Mouse (Mus musculus) intestine, embryonic 16.5 days (tissue): Measurements from ENCODE around the gene Adora2b. TPM values are rescaled to one million over a fixed set of nuclear protein-coding genes. Genes with fewer than 3 reads are reported as not detected.

Experiments
- ATAC-seq: fragments of 200-750 bp; cut with Nextera tagmentation; 2 replicates; pipeline ENCODE4 v1.8.0; 2017; ENCODE audit warnings: moderate TSS enrichment, moderate library complexity
- H3K27ac ChIP-seq: fragments of 300-500 bp; sonication (generic); 2 replicates; pipeline ENCODE4 v1.5.1; 2014; ENCODE audit warnings: mild to moderate bottlenecking, low read length
- H3K27me3 ChIP-seq: fragments of 300-500 bp; sonication (generic); replicated peaks from 2 replicates; pipeline ENCODE4 v1.6.1; 2014; ENCODE audit warnings: low read length, control low read depth, mixed read lengths; ENCODE audit not compliant: control insufficient read depth, insufficient read depth
- H3K36me3 ChIP-seq: fragments of 300-500 bp; sonication (generic); 2 replicates; pipeline ENCODE4 v1.6.1; 2014; ENCODE audit warnings: low read length, control low read depth; ENCODE audit not compliant: control insufficient read depth, insufficient read depth
- H3K4me1 ChIP-seq: fragments of 300-500 bp; sonication (generic); 2 replicates; pipeline ENCODE4 v1.6.1; 2014; ENCODE audit warnings: low read length, control low read depth, mixed read lengths; ENCODE audit not compliant: control insufficient read depth, insufficient read depth
- H3K4me2 ChIP-seq: fragments of 300-500 bp; sonication (generic); 2 replicates; pipeline ENCODE4 v1.6.1; 2014; ENCODE audit warnings: low read depth, low read length, control low read depth
- H3K4me3 ChIP-seq: fragments of 300-500 bp; sonication (generic); 2 replicates; pipeline ENCODE4 v1.5.1; 2014; ENCODE audit warnings: mild to moderate bottlenecking, low read length
- H3K9ac ChIP-seq: fragments of 300-500 bp; sonication (generic); 2 replicates; pipeline ENCODE4 v1.6.1; 2014; ENCODE audit warnings: low read depth, low read length
- H3K9me3 ChIP-seq: fragments of 300-500 bp; sonication (generic); 2 replicates; pipeline ENCODE4 v1.6.1; 2016; ENCODE audit warnings: low read length, control low read depth; ENCODE audit not compliant: control insufficient read depth
- WGBS: fragments of 180-500 bp; shearing (Covaris S2); extraction: QIAGEN DNeasy Blood & Tissue Kit; methylation state at CpG from one replicate; pipeline ENCODE4 v1.1.7; 2014; 5-methylcytosine and 5-hydroxymethylcytosine counted together
- polyA plus RNA-seq: library from polyadenylated mRNA; unstranded; fragments of >200 nt; fragmentation: Nextera tagmentation; extraction: Ambion mirVana; gene quantifications from 2 replicates; pipeline ENCODE4 v1.2.1, GENCODE M21; 2015

The Adora2b gene
- polyA plus RNA-seq, 1 experiment from 2014 or later = 9.7 TPM

DNA sequence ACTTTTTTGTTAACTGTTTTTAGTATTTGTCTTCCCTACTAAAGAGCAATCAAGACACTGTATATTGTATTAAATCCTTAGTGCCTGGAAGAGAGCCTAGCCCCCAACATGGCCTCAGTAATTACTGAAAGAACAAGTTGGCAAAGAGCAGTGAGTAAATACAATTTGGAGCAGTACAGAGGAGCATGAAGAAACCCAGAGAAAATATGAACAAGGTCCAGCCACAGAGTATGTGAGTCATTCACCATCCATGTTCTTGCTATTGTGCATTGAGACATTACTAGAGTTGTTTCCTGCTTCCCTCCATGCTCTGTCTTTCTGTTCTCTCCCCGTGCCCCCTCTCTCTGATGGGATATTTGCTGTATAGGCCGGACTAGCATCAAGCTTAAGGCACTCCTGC, 45.3 kb downstream of the Adora2b start:
- Histone ChIP-seq H3K9ac (no peak overlapping the region), H3K4me1 (no peaks in the 10 kb centered on the region), H3K36me3 (no peaks in the 10 kb centered on the region; the same call in 1 of the 2 replicates), H3K4me2 (no peak overlapping the region), H3K27me3 (no peaks in the 10 kb centered on the region), H3K4me3 (no peak overlapping the region), H3K9me3 (no peaks in the 10 kb centered on the region), H3K27ac (no peak overlapping the region)
- WGBS = 83% methylated on average over 2 of the region's 2 CpGs
- ATAC-seq = no peak

DNA sequence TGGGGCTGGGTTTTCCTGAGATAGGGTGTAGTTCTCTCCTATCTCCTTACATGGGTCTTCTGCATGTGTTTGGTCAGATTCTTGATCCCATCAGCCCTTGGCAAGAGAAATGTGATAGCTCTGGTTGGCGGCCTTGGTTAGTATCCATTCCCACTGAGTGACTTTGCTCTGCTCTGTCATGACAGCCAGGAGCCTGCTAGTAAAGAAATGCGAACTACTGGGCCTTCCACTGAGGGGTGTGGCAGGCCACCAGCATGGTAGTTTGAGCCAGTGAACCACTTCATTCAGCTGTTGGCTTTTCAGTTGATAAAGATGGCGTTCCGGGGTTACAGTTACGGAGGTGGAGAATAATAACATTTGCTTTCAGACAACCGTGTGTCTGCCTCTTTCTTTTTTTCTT, 50.1 kb downstream of the Adora2b start:
- Histone ChIP-seq H3K9ac (no peak overlapping the region), H3K4me3 (no peak overlapping the region), H3K27me3 (no peaks in the 10 kb centered on the region), H3K36me3 (no peaks in the 10 kb centered on the region), H3K4me1 (no peaks in the 10 kb centered on the region), H3K4me2 (no peak overlapping the region), H3K9me3 (no peaks in the 10 kb centered on the region), H3K27ac (no peak overlapping the region)
- WGBS = 89% methylated on average over 6 of the region's 6 CpGs
- no peak for ATAC-seq

DNA sequence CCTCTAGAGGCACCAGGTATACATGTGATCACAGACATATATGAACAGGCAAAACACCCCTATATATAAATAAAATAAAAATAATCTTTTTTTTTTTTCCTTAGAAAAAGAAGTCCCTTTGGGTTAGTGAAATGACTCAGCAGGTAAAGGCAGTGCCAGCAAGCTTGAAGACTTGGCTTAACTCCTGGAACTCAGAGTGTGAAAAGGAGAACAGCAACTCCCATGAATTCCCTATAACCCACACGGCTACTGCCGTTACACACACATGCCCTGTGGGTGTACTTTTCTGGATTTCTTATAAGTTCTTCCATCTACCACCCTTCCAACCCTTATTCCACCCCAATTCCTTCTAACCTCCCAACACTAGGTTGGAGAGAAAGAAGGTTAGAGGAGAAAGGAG, 57.1 kb downstream of the Adora2b start:
- H3K27ac ChIP-seq = no peak overlapping the region
- no peaks in the 10 kb centered on the region for H3K9me3 ChIP-seq
- no peaks in the 10 kb centered on the region for H3K27me3 ChIP-seq
- WGBS = 98% methylated on average over 2 of the region's 2 CpGs
- ATAC-seq = no peak
- no peak overlapping the region for H3K4me2 ChIP-seq
- no peak overlapping the region for H3K9ac ChIP-seq
- H3K36me3 ChIP-seq = no peaks in the 10 kb centered on the region
- H3K4me3 ChIP-seq = no peak overlapping the region
- H3K4me1 ChIP-seq = no peaks in the 10 kb centered on the region

DNA sequence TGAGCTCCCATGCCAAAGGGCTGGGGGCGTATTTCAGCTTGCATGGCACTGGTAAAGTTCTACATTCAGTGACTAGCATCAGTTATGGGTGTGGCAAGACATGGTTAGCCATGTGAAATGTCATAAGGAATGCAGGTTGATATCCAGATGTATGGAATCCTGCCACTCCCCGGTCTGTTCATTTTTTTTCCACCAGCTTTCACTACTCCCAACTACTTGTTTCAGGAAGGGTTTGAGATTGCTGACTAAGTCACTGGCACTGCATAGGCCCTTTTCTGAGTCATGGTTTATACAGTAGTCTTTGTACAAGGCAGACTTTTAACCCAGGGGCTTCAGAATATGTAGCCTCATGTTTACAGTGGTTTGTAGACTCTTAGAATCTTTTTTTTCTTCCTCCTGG, 60.5 kb downstream of the Adora2b start:
- Histone ChIP-seq H3K9ac (no peak overlapping the region), H3K4me3 (no peak overlapping the region), H3K27me3 (no peaks in the 10 kb centered on the region), H3K27ac (no peak overlapping the region), H3K9me3 (no peaks in the 10 kb centered on the region), H3K36me3 (0 out of 2 replicates have a peak, but pooled peaks cover 4% of the 10 kb centered on the region), H3K4me1 (no peaks in the 10 kb centered on the region), H3K4me2 (no peak overlapping the region)
- WGBS = 91% methylated on average over 2 of the region's 2 CpGs
- ATAC-seq = no peak

DNA sequence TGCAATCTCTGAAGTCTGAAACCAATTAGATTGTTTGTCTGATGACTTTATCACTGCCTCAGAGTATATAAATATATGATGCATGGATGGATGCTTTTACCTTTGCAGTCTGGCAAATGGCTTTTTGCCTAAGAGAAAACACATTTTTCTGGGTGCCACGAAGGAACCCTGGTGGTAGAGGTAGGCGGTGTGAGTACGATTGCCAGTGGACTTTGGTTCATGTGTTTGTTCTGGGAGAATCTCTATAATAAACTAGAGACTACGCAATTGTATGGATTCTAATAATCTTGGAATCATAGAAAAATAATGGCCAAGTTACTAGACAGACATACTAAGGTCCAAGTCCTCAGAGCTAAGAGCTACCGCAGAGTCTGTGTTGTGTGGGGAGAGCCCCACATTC, 66.2 kb downstream of the Adora2b start:
- 87% methylated on average over 5 of the region's 5 CpGs for WGBS
- no peak overlapping the region for H3K4me2 ChIP-seq
- H3K27ac ChIP-seq = no peak overlapping the region
- ATAC-seq = no peak
- H3K27me3 ChIP-seq = no peaks in the 10 kb centered on the region
- no peaks in the 10 kb centered on the region for H3K9me3 ChIP-seq
- H3K36me3 ChIP-seq = 0 out of 2 replicates have a peak, but pooled peaks cover 12% of the 10 kb centered on the region
- no peaks in the 10 kb centered on the region for H3K4me1 ChIP-seq
- H3K4me3 ChIP-seq = no peak overlapping the region
- H3K9ac ChIP-seq = no peak overlapping the region

Other genes with a start within 250 kb of the Adora2b start
- gene Zswim7, start 32.4 kb downstream of the Adora2b start, polyA plus RNA-seq = 26.1 and 28.0 TPM in 2 replicates
- 13.2 and 14.4 TPM in 2 replicates for gene Ttc19, start 32.5 kb downstream of the Adora2b start, polyA plus RNA-seq
- gene Pigl, start 209.5 kb downstream of the Adora2b start, polyA plus RNA-seq = 11.8 and 12.7 TPM in 2 replicates
- gene Ncor1, start 209.6 kb downstream of the Adora2b start, polyA plus RNA-seq = 40.2 and 42.0 TPM in 2 replicates